Mouse (Mus musculus) T-cell, adult 2 months (primary cell): ENCODE measurements around the gene 6430571L13Rik.
A peak's percentile ranks its signal among the peaks of the same experiment; 100 is the strongest.

Experiments
- DNase-seq: peaks from one replicate; pipeline ENCODE4 v3.0.0; 2022; ENCODE audit warnings: low spot score

The 6430571L13Rik gene

DNA sequence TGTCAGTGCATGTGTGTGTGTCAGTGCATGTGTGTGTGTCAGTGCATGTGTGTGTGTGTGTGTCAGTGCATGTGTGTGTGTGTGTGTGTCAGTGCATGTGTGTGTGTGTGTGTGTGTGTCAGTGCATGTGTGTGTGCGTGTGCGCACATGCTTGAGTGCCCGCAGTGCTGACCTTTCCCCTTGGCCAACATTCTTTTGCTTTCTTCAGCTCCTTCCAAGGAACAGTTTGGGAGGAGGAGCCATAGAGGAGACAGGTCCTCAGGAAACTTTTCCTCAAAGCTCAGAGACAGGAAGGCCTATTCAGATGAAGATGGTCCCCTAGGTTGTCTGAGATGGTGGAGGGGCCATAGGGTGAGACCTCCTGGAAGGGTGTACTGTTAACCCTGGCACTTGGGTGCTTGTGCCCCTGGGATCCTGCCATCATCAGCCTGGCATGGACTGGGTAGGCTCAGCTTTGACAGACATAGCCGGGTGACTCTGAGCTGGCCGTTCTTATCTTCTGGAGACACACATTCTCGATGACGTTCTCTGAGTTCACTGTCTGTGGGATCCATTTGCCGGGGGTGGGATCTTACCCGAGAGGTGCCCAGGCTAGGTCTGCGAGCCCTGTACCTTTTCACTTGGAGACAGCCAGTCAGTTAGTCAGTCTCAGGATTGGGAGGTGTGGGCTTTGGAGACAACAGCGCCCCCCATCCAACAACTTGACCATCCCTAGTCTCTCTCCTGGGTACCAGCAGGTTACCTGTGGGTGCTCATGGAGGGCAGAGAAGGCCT, 33.1 kb upstream of the 6430571L13Rik start:
- DNase-seq = no peak

DNA sequence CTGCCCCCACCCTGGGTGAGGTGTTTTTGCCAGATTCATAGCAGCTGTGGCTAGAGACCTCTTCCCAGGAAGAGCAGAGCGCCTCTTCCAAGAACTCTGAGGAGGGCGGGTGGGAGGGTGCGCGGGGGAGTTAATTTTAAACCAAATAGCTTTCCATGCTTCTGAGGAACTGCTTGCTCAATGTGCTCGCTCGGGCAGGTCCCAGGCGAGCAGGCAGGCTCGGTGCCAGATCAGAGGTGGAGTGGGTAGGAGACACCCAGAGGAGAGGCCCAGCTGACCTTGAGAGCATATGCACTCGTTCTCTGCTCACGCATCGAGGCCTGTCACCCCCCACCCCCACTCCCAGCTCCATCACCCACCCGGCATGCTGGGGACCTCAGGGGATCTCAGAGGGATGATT, 32.5 kb upstream of the 6430571L13Rik start:
- DNase-seq = no peak

DNA sequence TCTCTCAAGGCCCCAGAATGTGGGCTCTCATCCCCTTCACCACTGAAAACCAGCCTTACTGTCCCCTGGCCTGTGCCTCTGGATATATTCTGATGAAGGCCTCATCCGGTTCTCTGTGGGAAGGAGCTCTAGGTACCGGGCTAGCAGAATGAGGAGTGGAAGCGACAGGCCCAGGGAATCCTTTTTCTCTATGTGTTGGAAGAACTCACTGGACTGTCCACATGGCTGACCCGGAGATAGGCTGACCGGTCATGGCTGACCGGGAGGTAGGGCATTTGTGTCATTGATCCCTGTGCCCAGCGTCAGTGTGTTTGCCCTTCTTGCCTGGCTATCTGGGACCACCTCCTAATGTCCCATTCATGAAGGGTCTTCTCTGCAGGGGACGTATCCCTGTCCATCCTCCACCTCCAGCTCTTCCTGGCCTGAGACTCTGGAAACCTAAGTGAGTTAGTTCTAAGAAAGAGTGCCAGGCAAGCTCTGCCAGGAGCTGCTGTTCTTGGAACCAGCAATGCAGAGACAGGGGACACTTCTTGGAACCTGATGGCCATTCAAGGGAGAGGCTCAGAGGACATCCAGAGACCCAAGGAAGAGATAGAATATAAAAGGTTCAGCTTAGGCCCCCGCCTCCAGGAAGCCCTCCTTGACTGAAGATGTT, 31.9 kb upstream of the 6430571L13Rik start:
- DNase-seq = no peak

DNA sequence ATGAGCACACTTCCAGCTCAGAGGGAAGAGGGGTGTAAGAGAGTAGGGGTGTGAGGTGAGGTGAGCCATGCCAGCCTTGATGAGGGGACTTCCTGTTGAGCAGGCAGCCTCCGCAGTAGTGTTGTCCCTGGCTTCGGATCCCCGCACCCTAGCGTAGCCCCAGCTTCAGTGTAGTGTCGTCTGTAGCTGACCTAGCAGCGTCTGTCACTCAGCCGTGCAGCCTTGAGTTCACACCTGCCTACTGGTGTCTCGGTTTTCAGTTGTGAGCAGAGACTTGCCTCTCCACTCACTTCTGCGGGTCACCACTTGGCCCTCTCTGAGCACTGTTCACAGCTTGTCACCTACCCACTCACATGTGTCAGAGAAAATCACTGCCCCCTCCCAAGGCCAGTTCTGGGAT, 31.2 kb upstream of the 6430571L13Rik start:
- no peak for DNase-seq

DNA sequence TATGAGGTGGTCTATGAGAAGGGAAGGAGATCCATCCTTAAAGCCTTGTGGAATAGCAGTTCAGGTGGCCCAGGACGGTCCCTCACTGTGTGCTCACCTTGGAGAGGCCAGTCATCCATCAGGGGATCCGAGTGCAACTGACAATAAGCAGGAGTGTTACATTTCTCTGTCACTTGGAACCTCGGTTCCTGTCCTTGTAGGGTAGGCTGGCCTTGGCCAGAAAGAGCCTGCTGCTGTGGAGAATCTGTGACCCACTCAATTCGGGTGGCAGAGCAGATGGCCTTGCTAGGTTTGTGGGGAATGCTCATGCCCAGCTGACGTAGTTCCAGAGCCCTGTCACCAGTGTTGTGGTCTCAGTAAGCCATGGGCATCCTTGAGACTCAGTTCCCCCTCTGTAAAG, 30.8 kb upstream of the 6430571L13Rik start:
- no peak for DNase-seq

DNA sequence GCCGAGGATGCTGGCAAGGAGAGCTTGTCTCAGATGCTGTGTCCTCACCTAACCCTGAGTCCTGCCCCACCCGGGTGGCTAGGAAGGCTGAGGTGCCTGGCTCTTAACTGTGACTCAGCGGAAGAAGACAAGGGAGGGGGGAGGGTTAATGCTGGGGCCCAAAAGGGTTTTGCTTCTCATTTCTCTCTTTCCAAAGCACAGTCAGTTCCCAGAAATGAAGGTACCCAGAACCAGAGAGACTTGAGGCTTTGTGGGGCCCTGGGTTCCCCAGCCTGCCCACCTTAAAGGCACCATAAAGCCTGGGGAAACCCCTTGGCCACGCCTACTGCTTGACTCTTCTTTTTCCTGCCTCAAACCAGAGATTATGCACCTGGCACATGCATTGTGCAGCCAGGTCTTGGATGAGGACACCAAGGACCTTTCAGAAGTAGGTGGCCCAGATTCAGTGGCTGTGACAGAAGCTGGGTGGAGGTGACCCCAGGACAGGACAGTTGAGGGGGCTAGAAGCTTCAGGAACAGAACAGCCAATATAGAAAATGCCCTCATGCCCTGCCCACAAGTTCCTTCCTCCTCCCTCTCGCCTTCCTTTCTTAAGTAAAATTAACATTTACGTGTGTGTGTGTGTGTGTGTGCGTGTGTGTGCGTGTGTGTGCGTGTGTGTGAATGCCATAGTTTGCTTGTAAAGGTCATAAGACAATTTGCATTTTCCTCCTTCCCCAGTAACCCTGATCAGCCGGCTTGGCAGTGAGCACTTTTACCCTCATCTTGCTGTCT, 27.4 kb upstream of the 6430571L13Rik start:
- DNase-seq = peak; percentile 82

DNA sequence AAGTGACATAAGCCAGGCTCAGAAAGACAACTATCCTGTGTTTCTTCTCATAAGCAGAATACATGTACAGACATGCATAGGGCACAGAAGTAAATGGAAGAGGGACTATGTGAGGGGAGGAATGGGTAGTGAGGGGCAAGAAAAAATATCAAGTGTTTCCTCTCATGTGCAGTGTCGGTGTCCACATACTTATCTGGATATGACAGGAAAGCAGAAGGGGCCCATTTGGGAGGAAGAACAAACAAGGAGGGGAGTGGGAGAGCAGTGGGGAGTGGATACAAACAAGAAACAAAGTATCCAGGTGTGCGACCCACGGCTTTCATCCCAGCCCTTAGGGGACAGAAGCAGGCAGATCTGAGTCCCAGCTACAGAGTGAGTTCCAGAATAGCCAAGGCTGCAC, 26.5 kb upstream of the 6430571L13Rik start:
- no peak for DNase-seq

DNA sequence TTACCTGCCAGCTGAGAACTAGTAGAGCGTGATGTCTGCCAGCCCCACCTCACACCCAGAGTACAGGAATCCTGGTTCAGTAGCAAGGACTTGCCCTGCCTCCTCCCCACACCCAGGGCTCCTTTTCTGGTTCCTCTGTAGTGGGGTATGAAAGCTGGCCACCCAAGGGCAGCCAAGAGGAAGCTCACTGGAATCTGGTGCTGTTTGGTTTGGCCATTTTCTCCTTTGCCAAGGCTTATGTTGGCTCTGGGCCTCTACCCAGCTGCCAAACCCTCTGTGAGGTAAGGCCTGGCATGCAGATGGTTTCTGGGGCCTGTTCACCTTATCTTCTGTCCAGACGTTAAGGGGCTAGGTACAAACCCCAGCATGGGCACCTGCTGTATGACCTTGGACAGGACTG, 24.6 kb upstream of the 6430571L13Rik start:
- no peak for DNase-seq

DNA sequence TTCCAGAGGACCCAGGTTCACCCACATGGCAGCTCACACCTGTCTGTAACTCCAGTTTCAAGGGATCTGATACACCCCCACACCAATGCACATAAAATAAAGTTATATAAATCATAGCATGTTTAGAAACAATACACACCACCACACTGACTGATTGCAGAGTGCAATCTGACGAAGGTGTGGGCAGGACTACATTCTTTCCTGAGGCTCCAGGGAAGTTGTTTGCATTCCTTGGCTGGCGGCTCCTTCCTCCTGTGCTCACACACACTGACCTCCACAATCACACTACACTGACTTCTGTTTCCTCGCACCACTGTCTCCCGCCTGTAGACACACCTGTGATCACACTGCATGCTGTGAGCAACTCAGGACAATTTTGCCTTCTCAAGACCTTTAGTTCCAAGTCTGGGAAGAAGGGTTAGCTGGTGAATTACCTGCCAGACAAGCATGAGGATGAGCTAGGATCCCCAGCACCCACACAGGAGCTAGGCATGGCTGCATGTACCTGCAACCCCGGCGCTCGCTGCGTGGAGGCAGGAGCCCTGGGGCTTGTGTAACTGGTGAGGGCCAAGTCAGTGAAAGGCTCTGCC, 17.8 kb upstream of the 6430571L13Rik start:
- DNase-seq = no peak

DNA sequence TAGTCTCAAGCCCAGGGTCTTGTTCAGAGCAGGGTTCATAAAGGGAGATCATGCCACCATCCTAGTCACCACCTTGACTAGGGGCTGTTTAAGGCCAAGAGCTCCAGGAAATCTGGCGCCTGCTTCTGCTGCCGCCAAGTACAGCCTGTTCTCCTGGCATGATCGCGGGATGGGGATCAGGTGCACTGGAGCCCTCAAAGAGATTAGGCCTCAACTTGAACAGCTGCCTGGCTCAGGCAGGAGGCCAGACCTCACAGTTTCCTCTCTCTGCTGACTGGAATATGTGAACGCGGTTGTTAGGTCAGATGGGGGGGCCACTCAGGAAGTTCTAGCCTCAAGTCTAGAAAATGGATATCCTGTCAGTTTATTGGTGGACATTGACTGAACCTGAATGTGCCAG, 16.8 kb upstream of the 6430571L13Rik start:
- peak; percentile 32 for DNase-seq

DNA sequence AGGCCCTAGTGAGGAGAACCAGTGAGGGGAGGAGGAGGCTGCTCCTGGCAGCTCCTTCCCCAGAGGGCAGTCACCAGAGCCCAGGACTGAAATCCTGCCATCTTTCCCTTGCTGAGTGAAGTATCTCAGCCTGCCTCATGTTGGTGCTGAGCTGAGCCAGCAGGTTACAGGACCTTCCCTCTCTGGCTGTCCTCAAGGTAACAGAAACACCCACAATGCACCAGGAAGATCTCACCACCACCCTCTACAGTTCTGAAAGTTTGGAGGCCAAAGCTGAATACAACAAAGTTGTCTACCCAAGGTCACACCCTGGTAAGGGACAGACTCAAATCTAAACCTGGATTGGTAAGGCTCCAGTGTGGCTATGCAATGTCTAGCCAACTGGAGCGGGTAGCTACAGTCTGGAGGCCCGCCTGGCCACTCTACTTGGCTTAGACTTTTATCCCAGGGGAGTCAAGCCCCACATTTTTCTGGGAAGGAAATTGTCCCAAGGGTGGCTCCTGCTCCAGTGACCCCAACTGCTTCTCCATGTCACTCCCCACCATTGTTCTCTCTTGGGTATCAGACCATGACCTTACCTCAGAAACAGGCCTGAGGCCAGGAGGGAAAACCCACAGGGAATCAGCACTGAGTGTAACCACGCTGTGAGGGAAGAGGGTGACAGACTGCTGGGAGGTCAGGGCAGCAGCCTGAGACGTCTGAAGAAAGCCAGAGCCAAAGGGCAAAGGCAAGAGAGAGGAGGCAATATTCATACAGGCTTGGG, 15.4 kb upstream of the 6430571L13Rik start:
- no peak for DNase-seq

DNA sequence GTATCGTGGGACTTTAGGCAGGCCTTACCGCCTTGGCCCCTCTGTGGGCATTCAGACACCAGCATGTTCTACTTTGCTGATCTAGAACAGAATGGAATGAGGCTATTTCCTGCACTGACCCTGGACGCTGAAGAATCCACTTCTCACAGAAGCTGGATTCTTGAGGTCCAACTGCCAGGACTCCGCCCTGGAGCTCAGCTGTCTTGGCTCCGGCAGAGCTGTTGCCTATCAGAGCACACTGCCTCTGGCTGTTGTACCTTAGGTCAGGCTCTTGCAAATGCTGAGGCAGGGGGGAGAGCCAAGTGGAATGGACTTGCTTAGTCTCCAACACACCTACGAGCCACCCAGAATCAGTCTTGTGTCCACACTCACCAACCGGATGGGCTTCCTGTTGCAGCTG, 14.5 kb upstream of the 6430571L13Rik start:
- DNase-seq = no peak

DNA sequence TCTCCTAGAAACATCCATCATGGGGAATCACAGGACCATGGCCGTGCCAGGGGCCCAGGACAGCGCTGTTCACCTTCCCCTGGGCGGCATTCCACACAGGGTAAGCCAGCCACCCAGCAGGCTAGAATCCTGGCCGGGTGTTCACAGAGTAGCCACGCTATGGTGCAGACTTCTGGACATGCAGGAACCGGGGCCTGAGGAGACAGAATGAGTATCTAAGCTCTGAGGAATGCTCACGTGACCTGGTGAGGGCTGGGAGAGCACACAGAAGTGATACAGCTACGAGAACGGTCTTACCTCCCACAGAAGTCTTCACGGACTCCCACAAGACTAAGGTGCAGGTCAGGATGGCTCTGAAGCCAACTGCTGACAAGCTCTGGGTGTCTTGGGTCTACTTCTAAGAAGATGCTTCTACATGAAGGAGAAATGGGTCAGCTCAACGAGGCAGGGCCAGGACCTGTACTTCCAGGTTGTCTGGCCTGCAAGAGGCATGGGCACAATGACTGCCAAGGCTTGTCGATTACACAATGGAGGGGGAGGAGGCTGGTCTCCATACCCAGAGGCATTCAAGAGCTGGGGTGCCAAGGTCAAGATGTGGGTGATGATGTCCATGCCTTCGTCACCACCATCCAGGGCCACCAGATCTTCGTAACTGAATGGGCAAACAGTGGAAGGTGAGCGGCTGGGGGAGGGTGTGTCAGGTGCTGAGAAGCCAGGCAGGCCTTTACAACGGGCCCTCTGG, 12.4 kb upstream of the 6430571L13Rik start:
- DNase-seq = no peak

DNA sequence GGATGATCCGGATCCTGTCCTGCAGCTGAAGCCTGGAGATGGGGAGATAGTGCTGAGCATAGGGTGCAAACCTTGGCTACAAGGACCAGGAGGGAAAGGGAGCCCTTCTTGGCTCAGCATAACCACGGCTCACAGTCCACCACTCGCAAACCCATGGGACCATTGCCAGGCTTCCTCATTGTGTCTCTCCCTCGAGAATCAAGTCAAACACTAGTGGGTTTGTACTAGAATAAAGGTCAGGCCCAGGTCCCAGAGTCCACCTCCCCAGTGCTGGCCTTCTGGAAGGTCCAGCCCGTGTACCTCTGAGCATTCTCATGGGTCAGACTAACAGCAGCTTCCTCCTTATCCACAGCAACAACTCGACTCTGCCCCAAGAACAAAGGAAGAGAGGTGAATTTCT, 9.6 kb upstream of the 6430571L13Rik start:
- DNase-seq = no peak

DNA sequence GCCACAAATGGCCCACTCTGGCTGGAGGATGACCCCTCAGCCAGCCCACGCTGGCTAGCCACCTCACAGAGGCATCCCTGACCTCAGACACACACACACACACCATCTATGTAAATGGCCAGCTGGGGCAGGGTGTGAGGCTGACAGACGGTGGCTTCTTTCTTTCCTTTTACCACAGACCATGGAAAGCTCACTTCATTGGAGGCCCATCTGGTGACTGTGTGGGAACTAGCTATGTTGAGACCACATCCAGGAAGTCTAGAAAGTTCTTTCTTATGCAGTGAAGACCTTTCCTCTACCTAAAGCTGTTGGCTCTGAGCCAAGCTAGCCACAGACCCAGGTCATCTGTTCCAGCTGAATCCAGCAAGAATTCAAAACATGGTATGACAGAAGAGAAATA, 6.7 kb upstream of the 6430571L13Rik start:
- DNase-seq = peak; percentile 28

DNA sequence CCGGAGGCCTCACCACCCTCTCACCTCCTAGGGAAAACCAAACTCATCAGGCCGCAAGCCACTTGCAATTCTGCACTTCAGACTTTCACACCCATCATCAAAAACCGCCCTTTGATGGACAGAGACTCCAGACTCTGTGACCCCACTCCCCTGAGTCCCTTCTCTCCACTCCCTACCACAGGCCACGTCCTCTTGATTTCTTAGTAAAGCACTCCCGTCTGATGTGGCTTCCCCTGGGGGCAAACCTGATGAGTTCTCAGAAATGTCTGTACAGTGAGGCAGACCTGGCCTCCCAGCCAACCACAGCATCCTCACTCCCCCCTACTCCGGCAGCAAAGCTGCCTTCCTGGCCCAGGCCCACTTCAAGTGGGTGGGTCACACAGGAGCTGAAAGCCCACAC, 6.0 kb upstream of the 6430571L13Rik start:
- DNase-seq = peak; percentile 77

DNA sequence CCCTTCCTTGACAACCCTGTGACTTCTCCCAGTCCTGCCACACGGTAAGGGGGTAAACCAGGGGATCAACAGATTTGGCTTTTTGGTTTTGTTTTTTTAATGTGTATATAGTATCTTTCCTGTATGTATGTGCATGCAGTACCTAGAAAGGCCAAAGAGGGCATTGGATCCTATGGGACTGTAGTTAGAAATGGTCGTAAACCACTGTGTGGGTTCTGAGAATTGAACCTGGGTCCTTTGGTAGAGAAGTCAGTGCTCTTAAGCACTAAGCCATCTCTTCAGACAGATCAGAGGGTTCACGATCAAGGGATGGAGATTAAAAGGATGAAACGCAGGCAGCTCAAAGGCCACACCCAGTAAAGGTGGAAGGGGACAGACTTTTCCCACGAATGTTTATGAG, 5.4 kb upstream of the 6430571L13Rik start:
- DNase-seq = no peak

DNA sequence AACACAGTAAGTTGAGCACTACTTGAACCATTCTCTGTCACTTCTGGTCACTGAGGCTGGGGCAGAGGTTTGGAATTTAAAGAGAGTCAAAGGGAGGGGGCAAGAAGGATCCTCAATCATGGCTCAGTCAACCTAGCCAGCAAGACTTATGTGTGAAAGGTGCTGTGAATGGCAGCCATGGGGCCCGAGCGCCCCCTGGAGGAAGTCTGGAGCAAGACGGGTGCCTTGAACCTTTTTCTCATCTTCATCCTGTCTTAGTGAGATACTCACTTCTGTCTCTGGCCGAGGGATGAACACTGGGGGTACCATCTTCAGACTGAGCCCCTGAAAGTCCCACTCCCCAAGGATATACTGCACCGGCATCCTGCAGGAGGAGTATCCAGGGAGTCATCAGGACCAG, 4.5 kb upstream of the 6430571L13Rik start:
- DNase-seq = peak; percentile 84

DNA sequence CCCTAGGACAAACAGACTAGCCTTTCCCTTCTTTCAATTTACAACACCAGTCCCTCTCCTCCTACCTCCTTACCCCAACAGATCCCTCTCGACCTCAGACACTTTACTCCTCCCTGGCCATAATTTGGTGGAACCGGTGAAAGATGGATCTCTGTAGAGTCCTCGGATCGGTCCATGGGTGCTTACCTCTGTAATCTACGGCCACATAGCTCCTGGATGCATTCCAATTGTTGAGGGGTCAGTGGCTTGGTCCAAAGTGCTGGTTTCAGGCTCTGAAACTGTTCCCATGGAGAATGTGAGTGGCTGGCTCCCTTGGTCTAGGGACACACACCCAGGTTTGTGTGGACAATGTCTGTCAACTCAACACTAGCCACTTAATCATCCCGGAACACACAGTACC, 4.0 kb upstream of the 6430571L13Rik start:
- DNase-seq = no peak

DNA sequence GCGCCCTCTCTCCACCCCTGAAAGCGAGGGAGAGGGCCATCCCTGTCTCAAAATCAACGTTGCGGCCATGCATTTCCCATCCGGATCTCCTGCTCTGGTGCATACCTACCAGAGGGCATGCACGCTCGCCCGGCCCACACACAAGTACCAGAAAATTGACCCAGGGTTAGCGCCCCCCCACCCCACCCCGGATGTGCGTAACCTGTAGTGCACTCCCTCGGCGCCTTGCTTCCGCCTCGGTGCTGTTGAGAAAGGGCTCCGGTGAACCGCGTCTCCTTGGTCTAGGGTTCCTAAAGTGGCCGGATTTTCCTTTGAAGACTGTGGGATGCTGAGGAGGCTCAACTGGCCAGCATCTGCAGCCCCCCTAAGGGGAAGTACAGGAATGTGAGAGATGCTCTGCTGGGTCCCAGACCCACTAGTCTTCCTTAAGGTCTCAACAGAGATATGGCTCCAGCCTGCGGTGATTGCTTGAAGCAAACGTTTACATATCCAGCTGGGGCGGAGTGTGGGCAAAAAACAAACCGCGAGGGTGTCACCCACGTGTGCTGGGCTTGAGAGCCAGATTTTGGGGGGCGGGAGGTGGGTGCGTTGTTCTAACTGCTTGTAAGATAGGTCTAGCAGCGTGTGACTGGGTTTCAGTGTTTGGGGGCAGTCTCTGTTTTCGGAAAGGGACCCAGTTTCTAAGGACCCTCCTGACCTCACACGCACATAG, 2.1 kb upstream of the 6430571L13Rik start, which contains the start of gene Hemk1:
Hemk1 (minus strand) TSS at position 179 of the 712 bp plus-strand sequence.
- peak; percentile 70 for DNase-seq
